Mouse (Mus musculus) cerebellum, adult 11 months (tissue): ENCODE measurements around the gene Prkaca.
"Not testable (repeated sequence)": the region's sequence is repeated elsewhere in the genome, so short reads cannot be mapped to it uniquely, and the experiment has no call there.

Experiments
- DNase-seq: peaks from one replicate; pipeline ENCODE4 v3.0.0; 2022

Prkaca gene

DNA sequence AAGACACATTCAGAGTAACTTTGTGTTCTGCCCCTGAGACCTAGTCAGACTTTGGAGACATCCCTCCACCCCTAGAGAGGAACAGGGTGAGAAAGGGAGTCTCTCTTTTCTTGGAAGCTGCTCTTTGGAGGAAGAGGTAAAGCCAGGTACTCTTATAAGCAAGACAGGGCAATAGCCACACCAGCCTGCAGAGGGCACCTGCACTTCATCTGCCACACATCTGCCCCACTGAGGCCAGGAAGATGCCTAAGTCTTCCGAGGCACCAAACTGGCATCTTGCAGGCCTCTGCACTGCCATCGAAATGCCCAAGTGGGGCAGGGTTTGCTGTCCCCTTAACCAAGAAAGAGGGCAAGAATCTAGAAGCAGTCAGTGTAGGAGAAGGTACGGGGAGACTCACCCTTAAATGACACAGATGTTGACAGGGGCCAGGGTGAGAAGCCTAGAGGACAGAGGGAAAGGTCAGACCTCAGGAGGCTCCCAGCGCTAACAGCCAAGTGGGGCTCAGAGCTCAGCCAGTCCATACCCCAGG, 3.4 kb downstream of the Prkaca start:
- DNase-seq = no peak

DNA sequence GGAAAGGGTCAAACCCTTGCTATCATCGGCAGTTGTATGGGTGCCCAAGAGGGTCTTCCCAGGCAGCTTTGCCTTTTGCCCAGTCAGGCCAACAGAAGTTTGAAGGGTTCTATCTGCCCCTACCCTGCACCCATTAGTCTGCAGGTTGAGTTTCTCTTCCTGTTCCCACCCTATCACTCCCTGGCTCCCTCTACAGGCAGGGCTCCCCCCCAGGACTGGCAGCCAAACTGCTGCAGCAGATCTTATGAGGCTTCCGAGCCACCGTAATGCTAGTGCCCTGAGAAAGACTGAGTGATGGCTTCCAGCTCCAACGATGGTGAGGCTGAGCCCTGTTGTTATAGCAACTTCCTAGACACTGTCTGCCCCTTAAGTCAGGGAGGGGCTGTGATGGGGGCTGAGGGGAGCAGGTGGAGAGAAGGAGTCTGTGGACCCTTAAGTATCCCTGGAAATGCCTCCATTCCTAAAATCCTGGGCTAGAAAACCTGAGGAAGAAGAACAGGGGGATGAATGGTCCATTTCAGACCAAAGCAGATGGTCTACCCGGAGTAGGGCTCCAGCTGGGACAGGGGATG, 4.1 kb downstream of the Prkaca start:
- DNase-seq = no peak

DNA sequence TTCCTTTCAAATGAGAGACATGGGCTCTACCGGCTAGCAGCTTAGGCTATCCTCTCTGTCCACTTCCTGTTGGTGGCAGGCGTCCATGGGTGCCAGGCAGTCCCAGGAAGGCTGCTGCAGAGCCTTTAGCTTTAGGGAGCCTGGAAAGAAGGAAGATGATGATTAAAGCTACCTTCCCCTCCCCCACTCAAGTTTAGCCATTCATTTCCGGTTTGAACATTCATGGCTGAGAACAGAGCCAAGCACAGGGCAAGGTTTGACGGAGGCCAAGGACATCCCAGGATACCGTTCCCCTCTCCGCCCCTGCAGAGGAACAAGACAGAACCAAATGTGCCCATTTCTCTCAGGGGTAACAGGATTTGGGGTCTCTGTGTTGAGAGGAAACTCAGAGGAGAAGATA, 4.9 kb downstream of the Prkaca start:
- DNase-seq = no peak

DNA sequence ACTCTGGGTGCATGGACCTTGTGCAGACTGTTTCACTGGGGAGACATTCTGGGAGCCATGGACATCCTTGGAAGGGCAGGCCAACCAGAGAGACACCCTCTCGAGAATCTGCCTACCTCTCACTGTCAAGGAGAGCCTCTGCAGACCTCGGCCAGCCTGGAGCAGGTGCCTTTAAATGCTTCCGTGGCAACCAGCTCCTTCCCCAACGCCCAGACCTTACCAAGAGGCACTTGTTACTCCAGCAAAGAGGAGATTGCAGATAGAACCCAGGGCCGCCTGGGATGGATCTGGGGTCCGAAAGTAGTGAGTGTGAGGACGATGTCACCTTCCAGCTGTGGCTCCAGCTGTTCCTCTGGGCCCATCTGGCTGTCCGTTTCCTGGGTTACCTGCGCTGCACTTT, 5.4 kb downstream of the Prkaca start:
- no peak for DNase-seq

DNA sequence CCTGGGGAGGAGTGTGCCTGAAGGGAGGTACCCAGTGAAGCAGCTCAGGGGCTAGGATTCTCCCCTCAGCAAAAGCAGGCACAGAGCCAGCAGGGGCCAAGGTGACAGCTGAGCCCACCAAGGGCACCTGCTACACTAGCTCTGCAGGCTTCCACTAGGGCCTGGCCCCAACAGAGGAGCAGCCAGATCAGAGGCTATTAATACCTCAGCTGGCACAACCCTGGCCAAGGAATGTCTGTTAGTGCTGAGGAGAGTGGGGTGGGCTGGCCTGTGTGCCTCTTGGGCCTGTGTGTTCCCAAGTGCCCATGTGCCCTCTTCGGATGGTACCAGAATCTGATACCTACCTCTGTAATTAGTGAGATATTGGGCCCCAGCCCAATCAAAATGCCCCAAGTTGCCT, 7.5 kb downstream of the Prkaca start:
- DNase-seq = no peak

DNA sequence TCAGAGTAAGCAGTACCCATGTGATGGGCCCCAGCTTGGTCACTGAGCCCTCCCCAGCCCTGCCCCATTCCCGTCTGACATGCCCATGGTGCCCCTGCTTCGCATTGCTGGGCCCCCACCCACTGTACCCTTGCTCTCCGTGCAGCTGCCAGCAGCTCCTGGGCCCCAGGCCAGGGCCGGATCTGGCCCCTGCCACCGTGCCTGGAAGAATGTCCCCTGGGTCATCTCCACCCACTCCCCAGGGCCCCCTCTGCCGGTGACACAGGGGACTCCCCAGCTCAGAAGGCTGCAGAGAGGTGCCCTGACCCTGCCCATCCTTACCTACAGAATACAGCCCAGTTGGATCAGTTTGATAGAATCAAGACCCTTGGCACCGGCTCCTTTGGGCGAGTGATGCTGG, 8.1 kb downstream of the Prkaca start:
- no peak for DNase-seq

DNA sequence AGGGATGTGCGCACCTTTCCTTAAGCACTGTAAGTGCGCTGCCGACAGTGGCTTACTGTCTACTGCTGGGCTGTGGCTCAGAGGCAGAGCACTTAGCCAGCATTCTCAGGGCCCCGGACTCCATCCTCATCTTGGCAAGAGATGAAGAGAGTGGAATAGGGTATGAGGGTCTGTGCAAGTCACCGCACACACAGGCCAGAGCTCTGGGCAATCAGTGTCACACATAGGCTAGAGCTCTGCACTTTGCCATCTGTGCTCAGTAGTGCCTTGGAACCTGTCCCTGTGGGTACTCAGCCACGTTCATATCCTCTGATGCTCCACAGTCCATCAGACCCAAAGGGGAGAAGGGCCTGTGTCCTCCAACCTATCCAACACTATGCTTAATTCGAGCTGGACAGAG, 8.7 kb downstream of the Prkaca start:
- DNase-seq = no peak

DNA sequence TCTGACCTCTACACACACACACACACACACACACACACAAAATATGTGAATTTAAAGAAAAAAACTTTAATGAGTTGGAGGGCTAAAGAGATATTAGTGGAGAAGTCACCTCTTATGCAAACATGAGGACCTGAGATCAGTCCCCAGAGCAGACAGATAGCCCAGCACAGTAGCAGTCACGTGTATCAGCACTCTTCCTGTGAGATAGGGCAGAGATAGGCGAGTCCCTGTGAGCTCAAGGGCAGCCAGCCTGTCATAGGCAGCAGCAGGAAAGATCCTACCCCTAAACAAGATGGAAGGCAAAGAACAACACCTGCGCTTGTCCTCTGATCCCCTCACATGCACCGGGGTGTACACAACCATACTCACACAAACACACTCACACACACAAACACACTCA, 9.7 kb downstream of the Prkaca start:
- no peak for DNase-seq

DNA sequence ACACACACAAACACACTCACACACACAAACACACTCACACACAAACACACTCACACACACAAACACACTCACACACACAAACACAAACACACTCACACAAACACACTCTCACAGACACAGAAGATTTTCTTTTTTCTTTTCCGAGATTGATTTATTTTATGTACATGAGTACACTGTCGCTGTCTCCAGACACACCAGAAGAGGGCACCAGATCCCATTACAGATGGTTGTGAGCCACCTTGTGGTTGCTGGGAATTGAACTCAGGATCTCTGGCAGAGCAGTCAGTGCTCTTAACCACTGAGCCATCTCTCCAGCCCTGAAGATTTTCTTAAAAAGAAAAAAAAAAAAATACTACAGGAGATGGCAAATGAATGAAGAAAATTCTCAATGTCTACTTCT, 10.4 kb downstream of the Prkaca start:
- not testable (repeated sequence) for DNase-seq

DNA sequence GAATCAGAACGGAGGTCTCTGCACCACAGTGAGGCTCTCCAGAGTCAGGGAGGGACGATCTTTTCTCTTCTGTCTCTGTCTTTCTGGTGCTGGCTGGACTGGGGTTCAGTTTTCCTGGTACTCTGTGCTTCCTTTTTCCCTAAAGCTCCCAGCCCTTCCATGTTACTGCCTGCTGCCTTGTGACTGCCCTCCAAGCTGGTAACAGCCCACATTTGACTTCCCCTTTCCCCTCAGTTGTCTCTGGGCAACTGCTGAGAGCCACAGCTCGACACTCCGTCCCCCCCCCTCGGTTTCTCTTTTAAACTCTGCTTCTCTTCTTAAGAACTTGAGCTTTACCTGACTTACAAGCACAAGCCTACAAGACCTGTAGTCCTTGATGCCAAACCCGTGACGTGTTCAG, 16.4 kb downstream of the Prkaca start:
- DNase-seq = no peak

DNA sequence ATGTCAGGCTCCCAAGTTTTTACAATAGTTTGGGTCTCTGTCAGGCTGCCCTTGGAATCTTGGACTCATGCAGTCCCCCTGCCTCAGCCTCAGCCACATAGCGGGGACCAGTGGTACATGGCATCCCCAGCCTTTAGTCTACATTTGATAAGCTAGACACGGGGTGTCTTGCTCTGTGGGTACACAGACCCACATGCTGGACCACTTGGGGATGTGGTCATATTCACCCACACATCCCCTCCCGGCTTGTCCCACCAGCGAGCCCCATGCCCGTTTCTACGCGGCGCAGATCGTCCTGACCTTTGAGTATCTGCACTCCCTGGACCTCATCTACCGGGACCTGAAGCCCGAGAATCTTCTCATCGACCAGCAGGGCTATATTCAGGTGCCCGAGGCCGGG, 17.4 kb downstream of the Prkaca start:
- no peak for DNase-seq

DNA sequence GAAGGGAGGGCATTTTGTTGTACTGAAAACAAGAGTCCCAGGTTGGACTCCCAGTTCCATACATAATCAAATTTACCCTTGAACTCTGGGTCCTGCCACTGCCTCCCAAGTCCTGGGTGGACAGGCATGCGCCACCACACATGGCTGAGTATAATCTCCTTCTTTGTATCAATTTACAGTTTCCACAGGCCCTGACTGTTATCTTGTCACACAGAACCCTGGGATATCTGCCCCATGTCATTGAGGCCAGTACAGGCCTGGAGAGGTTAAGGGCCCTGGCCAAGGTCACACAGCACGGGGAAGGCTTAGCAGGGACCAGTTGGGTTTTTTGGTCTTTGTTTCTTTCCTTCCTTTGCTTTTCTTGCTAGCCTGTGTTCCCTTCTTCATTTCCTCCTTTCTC, 19.7 kb downstream of the Prkaca start:
- DNase-seq = no peak

DNA sequence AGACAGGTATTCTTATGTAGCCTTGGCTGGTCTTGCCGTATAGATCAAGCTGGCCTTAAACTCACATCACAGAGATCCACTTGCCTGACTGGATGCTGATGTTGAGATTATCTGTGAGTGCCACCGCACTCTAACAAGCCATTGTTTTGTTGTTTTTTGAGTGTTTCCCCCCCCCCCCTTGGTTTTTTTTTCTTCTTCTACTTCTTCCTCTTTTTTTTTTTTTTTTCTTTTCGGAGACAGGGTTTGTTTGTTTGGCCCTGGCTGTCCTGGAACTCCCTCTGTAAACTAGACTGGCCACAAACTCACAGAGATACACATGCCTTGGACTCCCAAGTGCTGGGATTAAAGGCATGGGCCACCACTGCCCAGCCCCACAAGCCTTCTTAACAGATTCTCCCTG, 21.2 kb downstream of the Prkaca start:
- no peak for DNase-seq

DNA sequence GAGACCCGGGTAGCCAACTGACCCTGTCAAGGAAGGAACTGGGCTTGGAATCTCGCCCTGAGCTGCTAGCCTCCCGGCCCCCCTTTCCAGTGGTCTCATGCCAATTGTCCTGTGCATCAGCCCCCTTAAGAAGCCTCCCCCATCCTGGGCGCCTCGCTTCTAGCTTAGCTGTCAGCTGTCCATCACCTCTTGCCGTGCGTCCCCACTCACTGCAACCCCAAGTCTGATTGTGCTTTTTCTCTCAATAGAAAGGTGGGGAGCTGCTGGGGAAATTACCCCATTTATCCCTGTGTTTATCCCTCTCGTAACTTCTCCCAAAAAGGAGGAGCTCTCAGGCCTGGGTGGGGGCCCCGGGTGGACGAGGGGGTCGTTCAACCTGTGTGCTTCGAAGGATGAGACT, 23.2 kb downstream of the Prkaca start:
- no peak for DNase-seq

DNA sequence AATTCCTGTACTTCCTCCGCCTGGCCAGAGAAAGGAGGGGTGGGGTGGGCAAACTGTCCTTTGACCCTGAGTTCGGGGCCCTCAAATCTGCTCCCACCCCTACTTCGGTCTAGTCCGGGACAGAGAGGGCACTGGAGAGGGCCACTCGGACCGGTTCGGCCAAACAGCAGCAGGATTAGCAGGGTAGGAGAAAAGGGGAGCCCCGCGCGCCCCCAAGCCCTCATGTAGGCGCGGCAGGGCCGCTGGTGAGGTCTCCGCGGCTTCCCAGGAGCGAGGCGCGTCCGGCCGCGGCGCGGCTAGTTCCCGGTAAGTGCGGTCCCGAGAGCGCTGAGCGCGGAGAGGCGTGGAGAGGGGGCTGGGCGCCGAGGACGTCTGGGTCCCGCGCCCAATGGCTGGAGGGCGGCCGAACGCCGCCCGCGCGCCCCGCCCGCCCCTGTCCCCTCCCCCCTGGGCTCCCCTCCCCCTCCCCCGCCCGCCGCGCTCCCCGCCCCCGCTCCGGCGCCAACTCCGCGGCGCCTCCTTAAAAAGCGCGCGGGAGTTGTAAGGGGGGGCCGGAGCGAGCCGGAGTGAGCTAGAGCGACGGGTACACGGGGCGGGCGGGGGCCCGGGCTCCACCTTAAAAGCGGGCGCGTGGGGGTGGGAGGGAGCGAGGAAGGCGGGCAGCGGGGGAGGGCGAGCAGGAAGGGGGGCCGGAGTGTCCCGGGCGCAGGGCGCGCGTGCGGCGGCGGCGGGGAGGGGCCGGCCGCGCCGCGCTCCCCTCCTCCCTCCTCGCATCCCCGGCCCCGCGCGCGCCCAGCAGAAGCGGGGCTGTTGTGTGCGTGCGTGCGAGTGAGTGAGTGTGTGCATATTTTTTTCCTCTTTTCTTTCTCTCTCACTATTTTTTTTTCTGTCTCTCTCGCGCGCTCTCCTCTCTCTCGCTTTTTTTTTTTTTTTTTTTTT, 24.0 kb downstream of the Prkaca start:
- peak; percentile 76 for DNase-seq

DNA sequence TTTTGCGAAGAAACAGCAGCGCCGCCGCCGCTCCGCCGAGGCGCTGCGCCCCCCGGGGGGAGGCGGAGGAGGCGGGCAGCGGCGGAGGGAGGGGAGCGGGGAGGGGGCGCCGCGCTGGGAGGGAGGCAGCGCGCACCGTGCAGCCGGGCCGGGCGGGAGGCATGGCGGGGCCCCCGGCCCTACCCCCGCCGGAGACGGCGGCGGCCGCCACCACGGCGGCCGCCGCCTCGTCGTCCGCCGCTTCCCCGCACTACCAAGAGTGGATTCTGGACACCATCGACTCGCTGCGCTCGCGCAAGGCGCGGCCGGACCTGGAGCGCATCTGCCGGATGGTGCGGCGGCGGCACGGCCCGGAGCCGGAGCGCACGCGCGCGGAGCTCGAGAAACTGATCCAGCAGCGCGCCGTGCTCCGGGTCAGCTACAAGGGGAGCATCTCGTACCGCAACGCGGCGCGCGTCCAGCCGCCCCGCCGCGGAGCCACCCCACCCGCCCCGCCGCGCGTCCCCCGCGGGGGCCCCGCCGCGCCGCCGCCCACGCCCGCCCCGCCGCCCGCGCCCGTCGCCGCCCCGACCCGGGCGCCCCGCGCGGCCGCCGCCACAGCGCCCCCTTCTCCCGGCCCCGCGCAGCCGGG, 24.8 kb downstream of the Prkaca start, which contains the start of gene Samd1:
Samd1 (plus strand) TSS at position 162 of the 631 bp plus-strand sequence.
- DNase-seq = peak; percentile 57

DNA sequence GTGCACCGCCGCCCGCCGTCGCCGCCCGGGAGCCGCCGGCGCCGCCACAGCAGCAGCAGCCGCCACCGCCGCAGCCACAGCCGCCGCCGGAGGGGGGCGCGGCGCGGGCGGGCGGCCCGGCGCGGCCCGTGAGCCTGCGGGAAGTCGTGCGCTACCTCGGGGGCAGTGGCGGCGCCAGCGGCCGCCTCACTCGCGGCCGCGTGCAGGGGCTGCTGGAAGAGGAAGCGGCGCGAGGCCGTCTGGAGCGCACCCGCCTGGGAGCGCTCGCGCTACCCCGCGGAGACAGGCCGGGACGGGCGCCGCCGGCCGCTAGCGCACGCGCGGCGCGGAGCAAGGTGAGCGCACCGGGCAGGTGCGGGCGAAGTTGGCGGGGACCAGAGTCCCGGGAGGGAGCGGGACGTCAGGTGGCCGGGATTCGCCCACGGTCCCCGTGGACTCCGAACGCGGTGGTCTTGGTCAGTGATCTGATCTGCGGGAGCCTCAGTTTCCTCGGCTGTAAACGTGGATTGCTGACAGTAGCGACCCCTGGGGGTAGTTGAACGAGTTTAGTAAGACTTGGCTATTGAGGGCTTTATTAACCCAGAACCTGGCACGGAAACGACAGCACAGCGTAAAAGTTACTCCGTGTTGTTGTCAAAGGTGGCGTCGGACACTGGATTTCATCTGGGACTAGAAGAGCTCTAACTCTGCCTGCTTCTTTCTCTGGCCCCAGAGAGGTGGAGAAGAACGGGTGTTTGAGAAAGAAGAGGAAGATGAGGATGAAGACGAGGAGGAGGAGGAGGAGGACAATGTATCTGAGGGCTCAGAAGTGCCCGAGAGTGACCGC, 25.7 kb downstream of the Prkaca start:
- DNase-seq = peak; percentile 47

DNA sequence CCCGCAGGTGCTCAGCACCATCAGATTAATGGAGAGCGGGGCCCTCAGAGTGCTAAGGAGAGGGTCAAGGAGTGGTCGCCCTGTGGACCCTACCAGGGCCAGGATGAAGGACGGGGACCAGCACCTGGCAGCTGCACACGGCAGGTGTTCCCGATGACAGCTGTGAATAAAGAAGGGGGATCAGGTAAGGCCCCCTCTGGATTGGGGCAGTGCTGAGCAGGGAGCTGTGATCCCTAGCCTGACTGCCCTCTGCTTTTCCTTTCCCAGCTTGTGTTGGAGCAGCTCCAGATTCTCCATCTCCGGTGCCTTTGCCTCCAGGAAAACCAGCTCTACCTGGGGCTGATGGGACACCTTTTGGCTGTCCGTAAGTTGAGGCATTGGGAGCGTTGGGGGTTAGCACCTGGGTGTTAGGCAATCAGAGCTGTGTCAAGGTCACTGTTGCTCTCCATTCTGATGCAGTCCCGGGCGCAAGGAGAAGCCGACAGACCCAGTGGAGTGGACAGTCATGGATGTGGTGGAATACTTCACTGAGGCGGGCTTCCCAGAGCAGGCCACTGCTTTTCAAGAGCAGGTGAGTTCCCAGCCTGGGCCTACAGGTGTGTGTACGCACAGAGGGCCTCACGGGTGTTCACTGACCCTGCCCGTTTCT, 26.4 kb downstream of the Prkaca start:
- no peak for DNase-seq

DNA sequence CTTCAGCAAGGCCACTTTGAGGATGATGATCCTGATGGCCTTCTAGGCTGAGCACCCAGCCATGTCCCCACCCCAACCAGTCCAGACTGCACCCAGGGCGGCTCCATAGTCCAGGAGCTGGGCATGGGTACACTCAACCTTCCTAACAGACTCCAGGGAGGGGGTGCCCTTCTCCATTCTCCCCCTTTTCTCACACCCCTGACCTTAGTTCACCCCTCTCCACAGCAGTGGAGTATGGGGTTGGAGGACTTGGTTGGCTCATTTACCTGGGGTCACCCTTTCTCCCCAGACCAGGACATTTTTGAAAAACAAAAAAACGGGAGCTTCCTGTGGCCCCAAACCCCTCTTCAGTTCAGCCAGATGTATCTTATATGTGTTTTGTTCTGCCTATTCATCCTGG, 27.0 kb downstream of the Prkaca start:
- no peak for DNase-seq

DNA sequence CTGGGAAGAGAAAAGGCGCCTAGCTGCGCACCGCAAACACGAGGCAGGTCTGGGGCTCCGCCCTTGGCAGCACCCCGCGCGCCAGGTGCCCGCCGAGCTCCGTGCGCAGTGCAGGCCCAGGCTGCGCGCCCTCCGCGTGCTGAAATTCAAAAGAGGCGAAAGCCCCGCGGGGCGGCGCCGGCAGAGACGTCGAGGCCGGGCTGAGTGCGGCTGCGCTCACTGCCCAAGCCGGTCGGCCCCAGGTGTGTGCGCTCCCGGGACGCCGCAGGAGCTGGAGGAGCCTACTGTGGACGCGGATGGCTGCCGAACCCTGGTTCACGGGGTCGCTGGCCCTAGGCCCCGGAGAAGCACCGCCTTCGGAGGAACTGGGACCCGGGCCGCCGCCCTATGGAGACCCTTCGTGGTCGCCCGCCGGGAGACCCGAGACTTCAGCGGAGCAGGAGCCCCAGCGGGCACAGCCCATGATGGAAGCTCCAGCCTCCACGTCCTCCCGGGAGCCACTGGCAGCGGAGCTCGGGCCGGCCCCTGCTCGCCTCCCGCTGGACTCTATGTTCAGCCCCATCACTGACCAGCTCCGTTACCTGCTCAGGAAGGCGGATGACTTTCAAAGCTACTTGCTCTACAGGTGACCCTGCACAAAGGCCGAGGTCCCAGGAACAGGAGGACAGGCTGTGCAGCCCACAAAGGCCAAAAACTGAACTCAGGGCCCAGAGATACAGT, 28.6 kb downstream of the Prkaca start, which contains the start of gene 1700067K01Rik:
1700067K01Rik (plus strand) TSS at position 222 of the 720 bp plus-strand sequence.
- DNase-seq = no peak

DNA sequence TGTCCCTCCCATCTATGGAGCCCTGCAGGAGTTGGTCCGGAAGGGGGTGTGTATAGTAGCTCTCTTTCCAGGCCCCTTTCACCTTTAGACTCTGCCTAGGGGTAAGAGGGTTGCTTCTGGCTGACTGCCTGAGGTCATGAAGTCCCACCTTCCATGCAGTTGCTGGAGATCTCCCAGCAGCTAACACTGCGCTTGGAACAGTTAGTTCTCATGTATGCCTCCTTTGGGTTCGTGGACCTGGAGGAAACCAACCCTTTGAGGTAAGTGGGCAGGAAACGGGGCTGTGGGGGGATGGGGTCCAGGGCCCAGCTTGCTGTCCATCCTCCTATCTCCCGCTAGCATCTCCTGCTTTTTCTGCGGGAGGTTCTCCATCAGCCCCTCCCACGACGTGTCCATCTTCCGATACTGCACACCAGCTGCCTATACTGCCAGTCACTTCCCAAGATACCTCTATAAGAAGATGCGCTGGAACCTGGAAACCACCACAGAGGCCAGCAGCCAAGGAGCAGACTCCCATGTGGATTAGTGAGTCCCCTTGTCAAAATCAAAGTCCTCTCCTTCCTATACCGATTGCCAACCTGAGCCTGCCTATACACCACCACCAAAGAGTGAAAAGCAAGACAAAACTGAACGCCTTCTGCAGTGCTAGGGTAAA, 30.3 kb downstream of the Prkaca start:
- DNase-seq = no peak
